Mouse (Mus musculus) CH12.LX (cell line): ENCODE data around the gene Etv6. TPM values are rescaled to one million over a fixed set of nuclear protein-coding genes. Genes with fewer than 3 reads are reported as not detected.
A peak's percentile ranks its signal among the peaks of the same experiment; 100 is the strongest.

Source experiments
- DNase-seq: peaks from one replicate; pipeline ENCODE4 v3.0.0-alpha.2; 2013; ENCODE audit errors: extremely low read depth
- H3K27ac ChIP-seq: 2 replicates; pipeline ENCODE4 v1.5.1; 2012; ENCODE audit warnings: low read depth, mild to moderate bottlenecking, control low read depth, moderate library complexity; ENCODE audit not compliant: insufficient read depth
- H3K27me3 ChIP-seq: replicated peaks from 2 replicates; pipeline ENCODE3; 2012; ENCODE audit warnings: inconsistent platforms
- H3K36me3 ChIP-seq, 2 experiments: replicated peaks in 1 of 2; 2 replicates each; pipeline versions ENCODE3 to v1.6.1; 2012; ENCODE audit warnings: inconsistent platforms in 1 of 2, low read length in 1 of 2, mild to moderate bottlenecking in 1 of 2, mixed read lengths in 1 of 2, moderate library complexity in 1 of 2; ENCODE audit not compliant: control insufficient read depth in 1 of 2, insufficient read depth in 1 of 2
- H3K4me1 ChIP-seq, 2 experiments: 2 replicates each; pipeline ENCODE4 v1.6.1; 2012; ENCODE audit warnings: inconsistent platforms in 1 of 2, moderate library complexity in 1 of 2; ENCODE audit not compliant: insufficient read depth in 2 of 2, control insufficient read depth in 1 of 2
- H3K4me2 ChIP-seq: 2 replicates; pipeline ENCODE4 v1.6.1; 2012; ENCODE audit warnings: low read depth, mild to moderate bottlenecking, control low read depth; ENCODE audit not compliant: poor library complexity, insufficient read depth, severe bottlenecking
- H3K4me3 ChIP-seq, 3 experiments: fragments of 150-350 bp in 1 of 3; sonication (generic) in 1 of 3; replicated peaks in 1 of 3; 2 replicates each; pipeline versions ENCODE3 to v1.5.1; 2011 to 2012; ENCODE audit warnings: low read depth in 2 of 3, low read length in 2 of 3, mild to moderate bottlenecking in 2 of 3, moderate library complexity in 2 of 3, control low read depth in 1 of 3, improper control_type of control experiment in 1 of 3, inconsistent platforms in 1 of 3, mixed read lengths in 1 of 3; ENCODE audit not compliant: poor library complexity in 1 of 3
- H3K79me2 ChIP-seq: replicated peaks from 2 replicates; pipeline ENCODE4 v1.6.1; 2012; ENCODE audit warnings: mild to moderate bottlenecking, moderate library complexity; ENCODE audit not compliant: control insufficient read depth, poor library complexity, insufficient read depth, severe bottlenecking; ENCODE audit errors: extremely low read depth
- H3K9ac ChIP-seq: 2 replicates; pipeline ENCODE4 v1.6.1; 2012; ENCODE audit warnings: low read depth, mild to moderate bottlenecking, control low read depth, moderate library complexity; ENCODE audit not compliant: insufficient read depth
- H3K9me3 ChIP-seq: replicated peaks from 2 replicates; pipeline ENCODE3; 2012; ENCODE audit warnings: low read length, inconsistent platforms, mixed read lengths
- BHLHE40 ChIP-seq: IDR thresholded peaks from 2 replicates; pipeline ENCODE4 v1.6.1; 2011; ENCODE audit warnings: mild to moderate bottlenecking, low read depth, low read length, improper control_type of control experiment
- CHD1 ChIP-seq: IDR thresholded peaks from 2 replicates; pipeline ENCODE4 v1.6.1; 2012; ENCODE audit warnings: low read depth, low read length, improper control_type of control experiment, inconsistent platforms
- CHD2 ChIP-seq: IDR thresholded peaks from 2 replicates; pipeline ENCODE4 v1.6.1; 2011; ENCODE audit warnings: low read length, improper control_type of control experiment
- CTCF ChIP-seq, 2 experiments: IDR thresholded peaks in 1 of 2; conservative IDR thresholded peaks in 1 of 2; 2 replicates each; pipeline ENCODE4 v1.5.1; 2011 to 2012; ENCODE audit warnings: low read depth in 2 of 2, low read length in 2 of 2, improper control_type of control experiment in 1 of 2, inconsistent platforms in 1 of 2, mild to moderate bottlenecking in 1 of 2, moderate library complexity in 1 of 2
- E2F4 ChIP-seq: IDR thresholded peaks from 2 replicates; pipeline ENCODE4 v1.6.1; 2011; ENCODE audit warnings: low read depth, low read length, improper control_type of control experiment; ENCODE audit not compliant: insufficient replicate concordance
- ELF1 ChIP-seq: IDR thresholded peaks from 2 replicates; pipeline ENCODE4 v1.6.1; 2014; ENCODE audit warnings: low read depth, mild to moderate bottlenecking, inconsistent platforms, low read length, improper control_type of control experiment
- EP300 ChIP-seq: IDR thresholded peaks from 2 replicates; pipeline ENCODE4 v1.6.1; 2011; ENCODE audit warnings: low read length, improper control_type of control experiment
- ETS1 ChIP-seq: conservative IDR thresholded peaks from 2 replicates; pipeline ENCODE4 v1.6.1; 2012; ENCODE audit warnings: low read depth, mild to moderate bottlenecking, inconsistent platforms, low read length, improper control_type of control experiment, moderate library complexity
- GABPA ChIP-seq: IDR thresholded peaks from 2 replicates; pipeline ENCODE4 v1.6.1; 2012; ENCODE audit warnings: low read depth, low read length, improper control_type of control experiment, inconsistent platforms; ENCODE audit not compliant: insufficient replicate concordance
- HCFC1 ChIP-seq: IDR thresholded peaks from 2 replicates; pipeline ENCODE4 v1.6.1; 2012; ENCODE audit warnings: low read depth, mild to moderate bottlenecking, inconsistent platforms, low read length, improper control_type of control experiment
- IRF4 ChIP-seq: IDR thresholded peaks from 2 replicates; pipeline ENCODE4 v1.6.1; 2014; ENCODE audit warnings: low read depth, mild to moderate bottlenecking, inconsistent platforms, low read length, improper control_type of control experiment
- JUN ChIP-seq: IDR thresholded peaks from 2 replicates; pipeline ENCODE4 v1.6.1; 2011; ENCODE audit warnings: low read depth, mild to moderate bottlenecking, low read length, improper control_type of control experiment, moderate library complexity; ENCODE audit not compliant: insufficient read depth
- JUND ChIP-seq: conservative IDR thresholded peaks from 2 replicates; pipeline ENCODE4 v1.6.1; 2011; ENCODE audit warnings: low read depth, low read length, improper control_type of control experiment
- KAT2A ChIP-seq: IDR thresholded peaks from 2 replicates; pipeline ENCODE4 v1.6.1; 2012; ENCODE audit warnings: low read length, improper control_type of control experiment, inconsistent platforms; ENCODE audit not compliant: insufficient replicate concordance
- MAFK ChIP-seq: IDR thresholded peaks from 2 replicates; pipeline ENCODE4 v1.6.1; 2011; ENCODE audit warnings: low read length, improper control_type of control experiment; ENCODE audit not compliant: insufficient replicate concordance
- MAX ChIP-seq: IDR thresholded peaks from 2 replicates; pipeline ENCODE4 v1.6.1; 2011; ENCODE audit warnings: low read length, improper control_type of control experiment
- MAZ ChIP-seq: IDR thresholded peaks from 2 replicates; pipeline ENCODE4 v1.6.1; 2012; ENCODE audit warnings: low read depth, mild to moderate bottlenecking, inconsistent platforms, low read length, improper control_type of control experiment, moderate library complexity
- MEF2A ChIP-seq: IDR thresholded peaks from 2 replicates; pipeline ENCODE4 v1.6.1; 2014; ENCODE audit warnings: low read depth, mild to moderate bottlenecking, inconsistent platforms, low read length, improper control_type of control experiment, borderline replicate concordance
- MXI1 ChIP-seq: IDR thresholded peaks from 2 replicates; pipeline ENCODE4 v1.6.1; 2011; ENCODE audit warnings: mild to moderate bottlenecking, low read depth, low read length, improper control_type of control experiment
- MYC ChIP-seq: IDR thresholded peaks from 2 replicates; pipeline ENCODE4 v1.6.1; 2011; ENCODE audit warnings: low read depth, mild to moderate bottlenecking, improper control_type of control experiment, low read length
- NELFE ChIP-seq: IDR thresholded peaks from 2 replicates; pipeline ENCODE4 v1.6.1; 2011; ENCODE audit warnings: low read depth, low read length, improper control_type of control experiment
- NRF1 ChIP-seq: IDR thresholded peaks from 2 replicates; pipeline ENCODE4 v1.6.1; 2014; ENCODE audit warnings: low read depth, mild to moderate bottlenecking, inconsistent platforms, low read length, improper control_type of control experiment, moderate library complexity
- PAX5 ChIP-seq: IDR thresholded peaks from 2 replicates; pipeline ENCODE4 v1.6.1; 2012; ENCODE audit warnings: low read length, inconsistent platforms, mixed read lengths
- POLR2A ChIP-seq: IDR thresholded peaks from 2 replicates; pipeline ENCODE4 v1.6.1; 2011; ENCODE audit warnings: low read depth, mild to moderate bottlenecking, improper control_type of control experiment, low read length
- POLR2AphosphoS2 ChIP-seq: IDR thresholded peaks from 2 replicates; pipeline ENCODE4 v1.6.1; 2011; ENCODE audit warnings: low read depth, low read length, improper control_type of control experiment
- RAD21 ChIP-seq: IDR thresholded peaks from 2 replicates; pipeline ENCODE4 v1.6.1; 2011; ENCODE audit warnings: low read depth, mild to moderate bottlenecking, low read length, improper control_type of control experiment, moderate library complexity
- RCOR1 ChIP-seq: conservative IDR thresholded peaks from 2 replicates; pipeline ENCODE4 v1.6.1; 2012; ENCODE audit warnings: low read depth, mild to moderate bottlenecking, inconsistent platforms, low read length, improper control_type of control experiment
- SIN3A ChIP-seq: IDR thresholded peaks from 2 replicates; pipeline ENCODE4 v1.6.1; 2012; ENCODE audit warnings: low read length, improper control_type of control experiment, inconsistent platforms
- SMC3 ChIP-seq: IDR thresholded peaks from 2 replicates; pipeline ENCODE4 v1.6.1; 2011; ENCODE audit warnings: low read depth, low read length, improper control_type of control experiment
- TBP ChIP-seq: conservative IDR thresholded peaks from 2 replicates; pipeline ENCODE4 v1.6.1; 2011; ENCODE audit warnings: low read depth, low read length, improper control_type of control experiment
- TCF12 ChIP-seq: IDR thresholded peaks from 2 replicates; pipeline ENCODE4 v1.6.1; 2014; ENCODE audit warnings: low read depth, mild to moderate bottlenecking, inconsistent platforms, low read length, improper control_type of control experiment
- UBTF ChIP-seq: IDR thresholded peaks from 2 replicates; pipeline ENCODE4 v1.6.1; 2012; ENCODE audit warnings: low read depth, mild to moderate bottlenecking, inconsistent platforms, low read length, improper control_type of control experiment, moderate library complexity
- USF1 ChIP-seq: IDR thresholded peaks from 2 replicates; pipeline ENCODE4 v1.6.1; 2014; ENCODE audit warnings: low read depth, mild to moderate bottlenecking, inconsistent platforms, low read length, improper control_type of control experiment
- USF2 ChIP-seq: conservative IDR thresholded peaks from 2 replicates; pipeline ENCODE4 v1.6.1; 2011; ENCODE audit warnings: low read depth, low read length, improper control_type of control experiment
- ZC3H11A ChIP-seq: IDR thresholded peaks from 2 replicates; pipeline ENCODE4 v1.6.1; 2012; ENCODE audit warnings: low read depth, mild to moderate bottlenecking, inconsistent platforms, low read length, improper control_type of control experiment
- ZKSCAN1 ChIP-seq: IDR thresholded peaks from 2 replicates; pipeline ENCODE4 v1.6.1; 2012; ENCODE audit warnings: low read depth, inconsistent platforms, low read length, improper control_type of control experiment, borderline replicate concordance
- ZMIZ1 ChIP-seq: IDR thresholded peaks from 2 replicates; pipeline ENCODE4 v1.6.1; 2012; ENCODE audit warnings: low read depth, mild to moderate bottlenecking, inconsistent platforms, low read length, improper control_type of control experiment
- ZNF384 ChIP-seq: IDR thresholded peaks from 2 replicates; pipeline ENCODE4 v1.6.1; 2012; ENCODE audit warnings: low read depth, low read length, improper control_type of control experiment, inconsistent platforms
- dilution Hi-C: fragments of 300-500 bp; cut with MboI; formaldehyde crosslinking; loops from 2 replicates; pipeline ENCODE4 v1.14.3; 2020; ENCODE audit warnings: low sequenced_read_pairs; ENCODE audit not compliant: extremely low pct_unique_long_range_greater_than_20kb, extremely low pct_ligation_motif_present
- in situ Hi-C: fragments of 300-500 bp; cut with MboI; formaldehyde crosslinking; loops from 3 replicates; pipeline ENCODE4 v1.14.3; 2019; ENCODE audit warnings: low sequenced_read_pairs, low pct_ligation_motif_present, low pct_unique_long_range_greater_than_20kb, mixed read lengths
- polyA plus RNA-seq: library from polyadenylated mRNA; unstranded; fragments of >175 nt; gene quantifications from 2 replicates; pipeline ENCODE4 v1.2.1, GENCODE M21; 2012; ENCODE audit warnings: low read depth; ENCODE audit not compliant: insufficient read length
- total RNA-seq, 2 experiments: library from RNA; depleted of rRNA; stranded (reverse); fragments of 300-350 nt in 1 of 2; fragments of >200 nt in 1 of 2; gene quantifications; 2 replicates each; pipeline ENCODE4 v1.2.3; 2012 to 2014

Gene Etv6
- total and polyA plus RNA-seq, 3 experiments = 7.6 to 29.5 (median 10.1) TPM

DNA sequence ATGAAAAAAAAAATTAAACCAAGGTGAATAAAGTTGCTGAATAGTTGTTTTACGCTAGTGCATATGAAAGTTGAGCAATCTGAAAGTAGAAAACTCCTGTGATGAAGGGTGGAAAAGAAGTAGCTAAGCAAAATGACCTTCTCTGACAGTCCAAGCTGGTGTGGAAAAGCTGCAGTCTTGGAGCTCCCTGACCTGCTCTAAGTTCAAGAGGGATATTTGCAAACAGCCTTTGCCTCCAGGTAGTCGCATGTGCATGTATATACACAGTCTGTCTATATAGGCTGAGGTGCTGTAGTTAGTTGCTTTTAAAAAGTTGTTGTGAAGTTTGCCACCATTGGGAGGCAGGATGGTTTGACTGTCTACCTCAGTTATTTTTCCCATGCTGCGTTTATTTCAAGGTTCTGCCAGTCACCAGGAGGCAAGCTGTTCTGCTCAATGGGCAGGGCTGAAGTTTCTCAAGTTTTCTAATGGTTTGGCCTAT lies 1.5 kb downstream of the Etv6 start:
- in situ Hi-C loops (loop anchor here (25.0 kb wide), 1 partner anchor 175 kb away; no protein-coding TSS in a partner anchor), dilution Hi-C loops (no loop called here)
- DNase-seq = no peak
- no peak for TF ChIP-seq ETS1
- no peak for TF ChIP-seq PAX5
- 0 out of 2 replicates have a peak, but pooled peaks have one; percentile 24 for TF ChIP-seq IRF4
- no peak for TF ChIP-seq GABPA
- TF ChIP-seq ZNF384 = no peak
- no peak for TF ChIP-seq CHD2
- TF ChIP-seq ZMIZ1 = no peak
- no peak; the same call in 1 of the 2 replicates for TF ChIP-seq MXI1
- TF ChIP-seq JUND = no peak
- no peak for TF ChIP-seq E2F4
- TF ChIP-seq TCF12 = no peak
- no peak for TF ChIP-seq JUN
- no peak for TF ChIP-seq ZC3H11A
- no peak for TF ChIP-seq MAZ
- TF ChIP-seq USF1 = no peak
- no peak for TF ChIP-seq MAX
- TF ChIP-seq SIN3A = 0 out of 2 replicates have a peak, but pooled peaks have one; percentile 16
- TF ChIP-seq RCOR1 = no peak
- TF ChIP-seq CHD1 = no peak
- peak in 1 of 2 experiments; percentile 28; a peak in 1 of 4 replicates for TF ChIP-seq CTCF (conservative IDR thresholded peaks at IDR 0.05 in 1 of 2, IDR thresholded peaks at IDR 0.05 in 1 of 2; ENCODE audit: low read depth in 2 of 2, low read length in 2 of 2)
- no peak for TF ChIP-seq MEF2A
- TF ChIP-seq ZKSCAN1 = no peak
- TF ChIP-seq BHLHE40 = no peak
- no peak for TF ChIP-seq KAT2A
- no peak for TF ChIP-seq HCFC1
- no peak for TF ChIP-seq POLR2AphosphoS2
- peak; percentile 32; the same call in 1 of the 2 replicates for TF ChIP-seq RAD21
- TF ChIP-seq POLR2A = no peak
- no peak for TF ChIP-seq NRF1
- TF ChIP-seq USF2 = no peak
- TF ChIP-seq MAFK = no peak
- TF ChIP-seq UBTF = no peak
- TF ChIP-seq SMC3 = peak; percentile 13
- no peak for TF ChIP-seq MYC
- no peak for TF ChIP-seq ELF1
- TF ChIP-seq TBP = no peak
- TF ChIP-seq NELFE = no peak
- TF ChIP-seq EP300 = no peak
- Histone ChIP-seq H3K79me2 (peaks cover 33% of the 10 kb centered on the region), H3K4me2 (peak overlapping the region; percentile 58), H3K27ac (no peak overlapping the region), H3K9me3 (no peaks in the 10 kb centered on the region), H3K4me1 (peaks cover 5 to 57% of the 10 kb centered on the region in 2 experiments), H3K9ac (peak overlapping the region; percentile 9; the same call in 1 of the 2 replicates), H3K36me3 (peaks cover 0 to 29% of the 10 kb centered on the region in 2 experiments), H3K27me3 (no peaks in the 10 kb centered on the region), H3K4me3 (peak overlapping the region; percentile 80 to 91 (median 83))
